Mouse (Mus musculus) forebrain, embryonic 10.5 days (tissue): ENCODE measurements around the gene Bola3. TPM values are rescaled to one million over a fixed set of nuclear protein-coding genes. Genes with fewer than 3 reads are reported as not detected.

ENCODE experiments used
- DNase-seq: peaks from one replicate; pipeline ENCODE4 v3.0.0-alpha.2; 2017; ENCODE audit warnings: low spot score; ENCODE audit errors: extremely low spot score
- H3K27ac ChIP-seq: fragments of 300-500 bp; sonication (generic); 2 replicates; pipeline ENCODE4 v1.5.1; 2016; ENCODE audit warnings: mild to moderate bottlenecking
- H3K27me3 ChIP-seq: fragments of 300-500 bp; sonication (generic); 2 replicates; pipeline ENCODE4 v1.6.1; 2016; ENCODE audit warnings: mild to moderate bottlenecking; ENCODE audit not compliant: poor library complexity, severe bottlenecking
- H3K36me3 ChIP-seq: fragments of 300-500 bp; sonication (generic); replicated peaks from 2 replicates; pipeline ENCODE4 v1.6.1; 2016; ENCODE audit warnings: mild to moderate bottlenecking, moderate library complexity
- H3K4me1 ChIP-seq: fragments of 300-500 bp; sonication (generic); 2 replicates; pipeline ENCODE4 v1.6.1; 2016
- H3K4me3 ChIP-seq: fragments of 300-500 bp; sonication (generic); 2 replicates; pipeline ENCODE4 v1.5.1; 2016; ENCODE audit warnings: mild to moderate bottlenecking, moderate library complexity
- H3K9me3 ChIP-seq: fragments of 300-500 bp; sonication (generic); 2 replicates; pipeline ENCODE4 v1.6.1; 2016; ENCODE audit warnings: mild to moderate bottlenecking, moderate library complexity
- WGBS: fragments of 180-500 bp; shearing (Covaris S2); methylation state at CpG from one replicate; pipeline ENCODE4 v1.1.7; 2016; 5-methylcytosine and 5-hydroxymethylcytosine counted together
- polyA plus RNA-seq: library from polyadenylated mRNA; unstranded; fragments of >200 nt; fragmentation: Nextera tagmentation; extraction: Ambion mirVana; gene quantifications from 2 replicates; pipeline ENCODE4 v1.2.1, GENCODE M21; 2016

The Bola3 gene
- polyA plus RNA-seq, 1 experiment from 2014 or later, result 168 TPM

- no peaks in the 10 kb centered on the region for H3K9me3 ChIP-seq
- no peaks in the 10 kb centered on the region for H3K4me1 ChIP-seq
- WGBS, result 87% methylated on average over 10 of the region's 10 CpGs
- no peaks in the 10 kb centered on the region for H3K27me3 ChIP-seq
- no peak overlapping the region for H3K4me3 ChIP-seq
- no peak overlapping the region for H3K27ac ChIP-seq
- peaks cover 99% of the 10 kb centered on the region for H3K36me3 ChIP-seq
- no peak for DNase-seq
Measured at GRCm38 (mm10) chr6:83381510-83382491, 32.9 kb downstream of the Bola3 start.

DNA sequence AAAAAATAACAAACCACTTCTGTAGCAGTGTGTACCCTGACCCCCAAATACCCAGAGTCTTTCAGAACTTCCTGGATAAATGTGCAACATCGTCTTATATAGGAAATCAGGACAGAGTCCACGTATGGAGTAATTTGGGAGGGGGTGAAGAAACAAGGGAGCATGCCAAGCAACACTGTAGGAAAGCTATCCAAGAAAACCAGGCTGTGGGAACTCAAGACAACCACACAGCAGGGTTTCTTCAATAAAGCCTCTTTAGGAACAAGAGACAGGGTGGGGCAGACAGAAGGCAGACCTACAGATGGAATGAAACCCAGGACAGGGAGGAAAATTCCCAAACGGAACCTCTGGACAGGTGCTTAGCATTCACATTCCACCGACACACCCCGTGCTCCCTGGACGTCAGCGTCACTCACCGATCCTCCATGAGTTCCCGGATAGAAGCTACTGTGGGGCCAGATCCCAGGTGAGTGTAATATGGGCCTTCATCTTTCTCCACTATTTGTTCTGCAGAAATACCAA lies 36.7 kb downstream of the Bola3 start:
- no peak overlapping the region for H3K27ac ChIP-seq

GRCm38 (mm10) chr6:83392166-83392780 lies 43.3 kb downstream of the Bola3 start:
- 89% methylated on average over 8 of the region's 8 CpGs for WGBS
- H3K27me3 ChIP-seq, result no peaks in the 10 kb centered on the region
- no peak overlapping the region for H3K27ac ChIP-seq
- peaks cover 5% of the 10 kb centered on the region; the same call in 1 of the 2 replicates for H3K4me1 ChIP-seq
- no peak for DNase-seq
- no peak overlapping the region for H3K4me3 ChIP-seq
- no peaks in the 10 kb centered on the region for H3K9me3 ChIP-seq
- peaks cover 90% of the 10 kb centered on the region for H3K36me3 ChIP-seq

More for the DNA sequence above, 36.7 kb downstream of the Bola3 start:
- WGBS, result 93% methylated on average over 9 of the region's 9 CpGs
- Histone ChIP-seq H3K9me3 (no peaks in the 10 kb centered on the region), H3K36me3 (peaks cover 89% of the 10 kb centered on the region), H3K4me3 (no peak overlapping the region), H3K27me3 (no peaks in the 10 kb centered on the region), H3K4me1 (peaks cover 8% of the 10 kb centered on the region; the same call in 1 of the 2 replicates)
- no peak for DNase-seq

DNA sequence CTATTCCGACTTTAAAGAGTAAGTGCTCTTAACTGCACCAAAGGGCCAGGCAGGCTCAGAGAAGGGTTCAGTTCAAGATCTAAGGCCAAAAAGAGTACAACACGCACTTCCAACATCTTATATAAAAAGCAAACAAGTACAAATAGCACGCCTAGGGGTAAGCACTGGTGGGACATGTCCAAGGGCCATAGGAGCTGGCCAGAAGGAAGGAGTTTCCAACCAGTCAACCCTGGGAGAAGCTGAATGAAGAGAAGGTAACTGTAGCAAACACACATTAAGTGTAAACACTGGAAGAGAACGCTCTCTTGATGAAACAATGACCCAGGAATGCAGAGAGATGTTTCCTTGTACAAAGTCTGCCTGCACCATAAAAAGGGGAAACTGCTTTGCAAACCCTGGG lies 45.2 kb downstream of the Bola3 start:
- WGBS, result 95% methylated on average over 4 of the region's 4 CpGs
- peaks cover 97% of the 10 kb centered on the region for H3K36me3 ChIP-seq
- H3K4me3 ChIP-seq, result no peak overlapping the region

GRCm38 (mm10) chr6:83395544-83396229 lies 46.7 kb downstream of the Bola3 start:
- H3K27me3 ChIP-seq, result no peaks in the 10 kb centered on the region
- H3K27ac ChIP-seq, result no peak overlapping the region
- H3K36me3 ChIP-seq, result peaks cover 99% of the 10 kb centered on the region
- no peak for DNase-seq
- WGBS, result 95% methylated on average over 15 of the region's 15 CpGs
- H3K4me1 ChIP-seq, result no peaks in the 10 kb centered on the region
- no peak overlapping the region for H3K4me3 ChIP-seq
- no peaks in the 10 kb centered on the region for H3K9me3 ChIP-seq

More for the DNA sequence above, 45.2 kb downstream of the Bola3 start:
- H3K27ac ChIP-seq, result no peak overlapping the region
- no peaks in the 10 kb centered on the region for H3K27me3 ChIP-seq
- DNase-seq, result no peak
- no peaks in the 10 kb centered on the region for H3K9me3 ChIP-seq
- H3K4me1 ChIP-seq, result no peaks in the 10 kb centered on the region

GRCm38 (mm10) chr6:83396711-83397110 lies 47.8 kb downstream of the Bola3 start:
- H3K4me1 ChIP-seq, result no peaks in the 10 kb centered on the region
- no peaks in the 10 kb centered on the region for H3K9me3 ChIP-seq
- no peak overlapping the region for H3K4me3 ChIP-seq
- DNase-seq, result no peak
- no peak overlapping the region for H3K27ac ChIP-seq
- 93% methylated on average over 2 of the region's 2 CpGs for WGBS
- no peaks in the 10 kb centered on the region for H3K27me3 ChIP-seq
- peaks cover 99% of the 10 kb centered on the region for H3K36me3 ChIP-seq

DNA sequence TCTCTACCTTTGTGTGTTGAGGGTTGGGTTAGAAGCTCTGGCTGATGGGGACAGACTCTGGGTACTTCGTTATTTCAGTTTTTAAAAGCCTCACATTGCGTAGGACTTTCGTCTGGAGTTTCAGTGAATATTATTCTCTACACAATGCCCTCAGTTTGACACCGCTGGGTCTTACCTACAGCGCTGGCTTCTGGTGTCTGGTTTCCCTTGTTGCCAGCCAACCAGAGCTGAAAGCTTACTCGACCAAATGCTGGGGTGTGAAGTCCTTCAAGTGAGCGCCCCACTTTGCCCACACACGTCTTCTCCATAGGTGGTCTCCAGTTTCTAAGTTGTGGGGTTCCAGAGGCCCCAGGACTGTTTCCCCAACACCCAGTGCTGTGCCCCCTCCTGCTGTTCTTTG lies 48.8 kb downstream of the Bola3 start:
- DNase-seq, result no peak
- Histone ChIP-seq H3K36me3 (peaks cover 99% of the 10 kb centered on the region), H3K9me3 (no peaks in the 10 kb centered on the region), H3K4me3 (no peak overlapping the region), H3K27me3 (no peaks in the 10 kb centered on the region), H3K27ac (no peak overlapping the region), H3K4me1 (no peaks in the 10 kb centered on the region)
- WGBS, result 89% methylated on average over 8 of the region's 8 CpGs

GRCm38 (mm10) chr6:83399790-83400189 lies 50.8 kb downstream of the Bola3 start:
- DNase-seq, result no peak
- Histone ChIP-seq H3K9me3 (no peaks in the 10 kb centered on the region), H3K36me3 (peaks cover 100% of the 10 kb centered on the region), H3K27ac (no peak overlapping the region), H3K27me3 (no peaks in the 10 kb centered on the region), H3K4me1 (no peaks in the 10 kb centered on the region), H3K4me3 (no peak overlapping the region)
- WGBS, result 92% methylated on average over 3 of the region's 3 CpGs

GRCm38 (mm10) chr6:83403481-83403880 lies 54.5 kb downstream of the Bola3 start:
- Histone ChIP-seq H3K9me3 (no peaks in the 10 kb centered on the region), H3K4me1 (no peaks in the 10 kb centered on the region), H3K4me3 (no peak overlapping the region), H3K27me3 (no peaks in the 10 kb centered on the region), H3K27ac (no peak overlapping the region), H3K36me3 (peaks cover 98% of the 10 kb centered on the region)
- 94% methylated on average over 8 of the region's 8 CpGs for WGBS
- DNase-seq, result no peak

GRCm38 (mm10) chr6:83404571-83404970 lies 55.6 kb downstream of the Bola3 start:
- no peaks in the 10 kb centered on the region for H3K4me1 ChIP-seq
- no peak overlapping the region for H3K27ac ChIP-seq
- H3K27me3 ChIP-seq, result no peaks in the 10 kb centered on the region
- H3K4me3 ChIP-seq, result no peak overlapping the region
- H3K36me3 ChIP-seq, result peaks cover 95% of the 10 kb centered on the region
- no peak for DNase-seq
- H3K9me3 ChIP-seq, result no peaks in the 10 kb centered on the region
- 96% methylated on average over 13 of the region's 13 CpGs for WGBS

DNA sequence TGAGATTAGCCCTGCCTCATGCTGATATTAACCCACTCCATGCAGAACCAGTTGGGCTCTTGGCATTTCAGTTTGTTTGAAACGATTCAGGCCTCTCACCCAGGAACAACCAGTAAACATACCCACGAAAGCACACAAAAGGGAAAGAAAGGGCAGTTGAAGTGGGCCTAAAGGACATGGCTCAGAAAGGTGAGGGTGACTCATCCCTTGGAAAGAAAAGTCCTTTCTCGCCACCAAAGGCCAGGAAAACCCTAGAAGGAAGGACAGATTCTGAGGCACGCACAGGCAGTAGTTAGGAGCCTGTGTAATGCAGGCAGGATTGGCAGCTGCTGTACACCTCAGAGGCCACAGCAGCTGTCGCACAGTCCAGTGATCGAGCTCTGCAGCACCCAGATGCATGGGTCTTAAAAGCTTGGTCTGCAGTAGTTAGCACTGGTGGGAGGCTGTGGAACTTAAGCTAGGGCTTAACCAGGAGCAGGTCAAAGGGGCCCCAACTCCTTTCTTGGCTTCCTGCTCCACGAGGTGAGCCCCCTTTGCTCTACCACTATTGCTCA lies 56.6 kb downstream of the Bola3 start:
- peaks cover 91% of the 10 kb centered on the region for H3K36me3 ChIP-seq
- no peak overlapping the region for H3K4me3 ChIP-seq
- no peaks in the 10 kb centered on the region for H3K27me3 ChIP-seq
- 92% methylated on average over 7 of the region's 7 CpGs for WGBS
- no peak for DNase-seq
- H3K4me1 ChIP-seq, result peaks cover 7% of the 10 kb centered on the region
- H3K9me3 ChIP-seq, result no peaks in the 10 kb centered on the region
- no peak overlapping the region for H3K27ac ChIP-seq

- no peak for DNase-seq
- Histone ChIP-seq H3K4me1 (peaks cover 33% of the 10 kb centered on the region), H3K9me3 (no peaks in the 10 kb centered on the region), H3K36me3 (peaks cover 80% of the 10 kb centered on the region), H3K4me3 (no peak overlapping the region), H3K27me3 (no peaks in the 10 kb centered on the region), H3K27ac (no peak overlapping the region)
- WGBS, result 94% methylated on average over 9 of the region's 9 CpGs
Measured at GRCm38 (mm10) chr6:83408510-83408909, 59.6 kb downstream of the Bola3 start.
